Mouse (Mus musculus) cerebellum, postnatal 36 days (tissue): ENCODE results near the gene Dgcr2.

ENCODE experiments used
- DNase-seq, 2 experiments: peaks; one replicate each; pipeline ENCODE4 v3.0.0; 2021 to 2022; ENCODE audit warnings: mixed read lengths in 2 of 2

Dgcr2 gene

GRCm38 (mm10) chr16:17848431-17848830 is 49.9 kb downstream of the Dgcr2 start:
- DNase-seq = no peak

- DNase-seq = peak; percentile 57 to 61
These were observed 54.5 kb downstream of the Dgcr2 start for GRCm38 (mm10) chr16:17843701-17844365.

- peak; percentile 49 to 53 for DNase-seq
These were observed 55.9 kb downstream of the Dgcr2 start for GRCm38 (mm10) chr16:17842437-17842836.

GRCm38 (mm10) chr16:17839976-17840375 is 58.4 kb downstream of the Dgcr2 start:
- DNase-seq = peak; percentile 79

- no peak for DNase-seq
These were observed 60.3 kb downstream of the Dgcr2 start, which contains the start of gene Car15 for GRCm38 (mm10) chr16:17838051-17838450. Gene Car15, minus strand, starts transcription at chr16:17838364.

- no peak for DNase-seq
These were observed 62.9 kb downstream of the Dgcr2 start for GRCm38 (mm10) chr16:17835481-17835880.

- DNase-seq = no peak
These were observed 63.8 kb downstream of the Dgcr2 start for GRCm38 (mm10) chr16:17834543-17834942.

- peak; percentile 65 to 74 for DNase-seq
These were observed 64.5 kb downstream of the Dgcr2 start for GRCm38 (mm10) chr16:17833681-17834399.

GRCm38 (mm10) chr16:17833321-17833680 is 65.1 kb downstream of the Dgcr2 start:
- peak; percentile 58 to 59 for DNase-seq

GRCm38 (mm10) chr16:17832821-17833220 is 65.5 kb downstream of the Dgcr2 start, which contains the start of gene B830017H08Rik:
Gene B830017H08Rik, plus strand, starts transcription at chr16:17833121.
- no peak for DNase-seq

GRCm38 (mm10) chr16:17831781-17832180 is 66.6 kb downstream of the Dgcr2 start:
- no peak for DNase-seq

- DNase-seq = no peak
These were observed 67.8 kb downstream of the Dgcr2 start for GRCm38 (mm10) chr16:17830385-17831178.

GRCm38 (mm10) chr16:17828867-17829266 is 69.5 kb downstream of the Dgcr2 start:
- DNase-seq = no peak

GRCm38 (mm10) chr16:17828229-17828628 is 70.1 kb downstream of the Dgcr2 start:
- no peak for DNase-seq

GRCm38 (mm10) chr16:17826500-17826899 is 71.9 kb downstream of the Dgcr2 start:
- DNase-seq = peak; percentile 57 to 67

- no peak for DNase-seq
These were observed 81.8 kb downstream of the Dgcr2 start for GRCm38 (mm10) chr16:17816528-17816927.

- DNase-seq = peak; percentile 63 to 66
These were observed 82.7 kb downstream of the Dgcr2 start for GRCm38 (mm10) chr16:17815411-17816402.

GRCm38 (mm10) chr16:17813173-17813572 is 85.2 kb downstream of the Dgcr2 start:
- DNase-seq = no peak

GRCm38 (mm10) chr16:17812120-17812519 is 86.2 kb downstream of the Dgcr2 start:
- DNase-seq = no peak

GRCm38 (mm10) chr16:17809711-17810110 is 88.7 kb downstream of the Dgcr2 start:
- no peak for DNase-seq

- no peak for DNase-seq
These were observed 89.2 kb downstream of the Dgcr2 start for GRCm38 (mm10) chr16:17809125-17809524.
